Mouse (Mus musculus) adrenal gland, postnatal 0 days (tissue): ENCODE results near the gene Tyr. TPM values are rescaled to one million over a fixed set of nuclear protein-coding genes. Genes with fewer than 3 reads are reported as not detected.

Experiments used
- polyA plus RNA-seq: library from polyadenylated mRNA; unstranded; fragments of >200 nt; fragmentation: Nextera tagmentation; extraction: Ambion mirVana; gene quantifications from 2 replicates; pipeline ENCODE4 v1.2.1, GENCODE M21; 2015

Gene Tyr
- not detected in 2 replicates for polyA plus RNA-seq

DNA sequence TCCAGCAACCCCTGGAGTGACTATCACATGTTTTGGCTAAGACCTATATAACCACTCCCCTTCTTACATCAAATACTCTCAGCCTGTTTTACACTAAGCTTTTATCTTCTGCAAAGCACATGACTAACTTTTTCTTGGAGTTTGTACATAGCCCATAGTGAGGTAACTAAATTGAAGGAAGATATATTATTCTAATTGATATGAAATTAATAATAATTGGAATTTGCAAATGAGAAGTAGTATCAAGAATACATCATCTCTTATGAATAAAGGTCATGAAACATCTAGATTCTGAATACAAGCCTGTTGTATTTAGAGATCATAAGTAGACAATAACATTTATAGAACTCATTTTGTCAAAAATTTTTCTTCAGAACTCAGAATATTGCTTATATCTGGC is at the start of gene Tyr:
TSS of gene Tyr (minus strand) at position 101 of the 400 bp plus-strand sequence.

Other genes starting within 250 kb of the Tyr start
- gene Nox4, start 247.4 kb downstream of the Tyr start, polyA plus RNA-seq, result 2.5 and 3.4 TPM in 2 replicates
- gene Grm5, start 90.7 kb upstream of the Tyr start, polyA plus RNA-seq, result 0.02 and 0.08 TPM in 2 replicates